Mouse (Mus musculus) testis, postnatal 10 days (tissue): ENCODE results near the gene Hephl1.

ENCODE experiments used
- DNase-seq: peaks from one replicate; pipeline ENCODE4 v3.0.0; 2021; ENCODE audit warnings: low spot score

The Hephl1 gene

DNA sequence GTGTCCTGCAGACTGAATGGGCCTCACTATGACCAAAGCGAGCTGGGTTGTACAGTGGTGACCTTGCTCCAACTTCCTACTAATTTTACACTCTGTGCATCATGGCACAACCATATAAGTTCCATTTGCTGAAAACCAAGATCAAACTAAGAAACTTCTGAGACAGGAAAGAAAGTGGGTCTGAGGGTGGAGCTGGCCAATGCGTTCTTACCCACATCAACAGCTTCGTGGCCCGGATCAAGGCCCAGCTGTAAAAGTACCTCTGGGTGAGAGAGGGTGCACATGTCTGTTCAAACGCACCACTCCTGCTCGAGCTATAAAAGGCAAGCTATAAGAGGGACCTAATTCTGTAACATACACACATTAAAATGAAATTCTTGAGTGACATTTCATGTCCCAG lies 51.9 kb downstream of the Hephl1 start:
- no peak for DNase-seq

DNA sequence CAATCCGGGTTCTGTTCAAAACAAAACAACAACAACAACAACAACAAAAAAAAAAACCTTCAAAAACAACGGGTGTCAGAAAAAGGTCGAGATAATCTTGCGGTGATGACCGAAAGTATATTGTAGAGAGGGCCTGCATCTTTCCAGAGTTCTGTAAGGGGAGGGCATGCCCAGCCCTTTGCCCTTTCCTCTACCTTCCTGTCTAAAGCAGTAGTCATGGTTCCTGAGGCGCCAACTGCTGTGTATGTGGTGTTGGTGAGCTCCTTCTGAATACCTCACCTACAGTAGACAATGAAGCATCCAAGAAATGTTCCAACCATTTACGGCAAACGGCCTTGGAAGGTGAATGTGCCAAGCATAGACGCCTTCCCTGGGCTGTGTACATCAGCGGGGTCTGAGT lies 66.2 kb downstream of the Hephl1 start:
- no peak for DNase-seq

DNA sequence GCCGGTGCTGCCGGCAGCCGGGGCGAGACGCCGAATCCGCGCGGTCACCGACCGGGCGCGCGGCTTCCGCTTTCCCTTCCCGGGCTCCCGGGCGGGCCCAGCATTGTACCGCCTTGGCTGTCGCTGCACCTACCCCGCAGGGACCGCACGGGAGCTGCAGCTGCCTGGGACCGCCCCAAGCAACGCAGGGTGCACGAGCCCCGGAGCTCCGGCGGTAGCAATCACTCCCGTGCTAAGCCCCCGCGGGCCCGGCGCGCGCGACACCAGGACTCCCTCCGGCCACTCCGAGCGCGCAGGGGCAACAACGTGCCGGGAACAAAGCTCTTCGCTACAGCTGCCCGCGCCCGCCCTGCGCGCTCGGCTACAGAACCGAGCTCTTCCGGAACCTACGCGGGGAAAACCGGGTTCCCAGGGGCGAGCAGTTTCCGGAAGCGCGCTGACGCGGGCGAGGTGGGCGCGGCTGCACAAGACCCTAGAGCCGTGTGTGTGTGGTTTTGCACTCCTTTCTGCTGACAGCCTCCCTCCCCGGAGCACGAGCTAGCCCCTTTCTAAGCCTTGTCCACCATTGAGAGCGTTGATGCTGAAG lies 66.7 kb downstream of the Hephl1 start, which contains the start of gene Panx1:
Panx1 (minus strand) TSS at position 395 of the 586 bp plus-strand sequence.
- peak; percentile 77 for DNase-seq

DNA sequence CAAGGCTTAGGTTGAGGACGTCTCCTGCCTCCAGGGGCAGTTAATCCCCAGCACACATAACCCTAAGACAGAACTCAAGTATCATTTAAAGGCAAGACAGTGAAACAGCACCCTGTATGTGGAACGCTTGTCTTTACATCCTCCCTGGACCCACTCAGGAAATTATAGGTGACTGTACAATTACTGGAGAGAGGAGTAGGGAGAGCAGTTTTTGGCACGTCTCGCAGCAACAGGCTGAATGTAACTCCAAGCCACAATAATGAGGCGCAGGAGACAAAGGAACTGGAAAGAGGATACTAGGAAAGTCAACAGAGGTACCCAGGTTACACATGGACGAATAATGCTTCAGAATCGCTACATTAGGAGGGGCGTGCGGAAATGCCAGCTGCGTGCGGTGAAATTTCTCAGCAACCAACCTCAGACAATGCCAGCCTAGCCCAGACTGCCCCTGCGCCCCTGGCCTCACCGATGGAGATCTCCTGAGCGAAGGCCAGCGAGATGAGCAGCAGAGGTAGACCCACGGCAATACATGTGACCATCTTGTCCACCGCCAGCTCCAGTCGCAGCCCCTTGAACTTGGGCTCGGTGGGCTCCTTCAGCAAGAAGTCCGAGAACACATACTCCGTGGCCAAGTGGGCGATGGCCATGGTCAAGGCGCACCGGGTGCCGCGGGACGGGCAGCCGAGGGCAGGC lies 67.4 kb downstream of the Hephl1 start:
- DNase-seq: no peak

DNA sequence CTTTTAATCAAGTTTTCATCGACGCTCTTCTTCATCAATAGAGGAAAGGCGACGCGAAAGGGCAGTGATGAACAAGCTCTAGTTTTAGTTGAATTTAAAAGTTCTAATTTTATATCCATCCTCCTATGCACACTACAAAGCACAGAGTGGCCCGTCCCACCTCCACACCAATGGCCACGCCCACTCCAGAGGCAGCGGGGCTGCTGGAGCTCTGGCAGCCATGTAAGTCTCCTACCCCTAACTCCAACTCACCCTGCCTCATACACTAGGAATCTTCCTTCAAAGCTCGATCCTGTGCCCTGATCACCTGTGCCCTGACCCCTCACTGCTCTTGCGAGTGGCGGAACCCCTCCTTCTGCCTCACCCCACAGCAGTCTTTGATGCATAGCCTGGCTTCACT lies 70.4 kb downstream of the Hephl1 start:
- no peak for DNase-seq

DNA sequence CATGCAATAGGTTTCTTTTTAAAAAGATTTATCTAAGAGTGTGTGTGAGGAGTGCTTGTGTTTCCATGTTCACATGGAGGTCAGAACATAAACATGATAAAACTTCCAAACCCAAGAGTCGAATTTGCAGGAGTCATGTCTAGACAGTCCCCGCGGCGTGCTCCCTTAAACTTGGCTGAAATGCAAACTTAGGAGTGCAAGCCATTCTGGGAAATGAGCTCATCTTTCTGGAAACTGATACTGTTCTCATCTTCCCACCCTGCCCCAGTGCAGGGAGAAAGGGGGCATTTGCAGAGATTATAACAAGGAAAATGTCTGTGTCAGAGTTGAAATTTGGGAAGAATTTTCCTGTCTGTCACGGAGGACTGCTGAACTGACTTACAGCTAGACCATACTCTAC lies 72.1 kb downstream of the Hephl1 start:
- no peak for DNase-seq

DNA sequence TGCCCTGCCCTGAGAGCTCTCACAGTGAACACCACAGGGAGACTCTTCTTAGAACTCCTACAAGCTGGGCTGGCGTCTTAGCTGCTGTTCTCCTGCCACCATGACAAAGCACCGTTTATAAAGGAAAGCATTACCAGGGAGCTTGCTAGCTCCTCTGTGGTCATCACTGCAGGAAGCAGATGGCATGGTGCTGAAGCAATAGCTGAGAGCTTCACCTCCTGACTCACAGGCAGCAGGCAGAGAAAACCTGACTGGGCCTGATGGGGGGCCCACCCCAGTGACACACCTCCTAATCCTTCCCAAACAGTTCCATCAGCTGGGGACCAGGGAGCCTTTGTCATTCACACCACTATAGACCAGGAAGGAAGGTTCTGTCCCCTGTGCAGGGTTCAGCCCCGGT lies 74.2 kb downstream of the Hephl1 start:
- no peak for DNase-seq

DNA sequence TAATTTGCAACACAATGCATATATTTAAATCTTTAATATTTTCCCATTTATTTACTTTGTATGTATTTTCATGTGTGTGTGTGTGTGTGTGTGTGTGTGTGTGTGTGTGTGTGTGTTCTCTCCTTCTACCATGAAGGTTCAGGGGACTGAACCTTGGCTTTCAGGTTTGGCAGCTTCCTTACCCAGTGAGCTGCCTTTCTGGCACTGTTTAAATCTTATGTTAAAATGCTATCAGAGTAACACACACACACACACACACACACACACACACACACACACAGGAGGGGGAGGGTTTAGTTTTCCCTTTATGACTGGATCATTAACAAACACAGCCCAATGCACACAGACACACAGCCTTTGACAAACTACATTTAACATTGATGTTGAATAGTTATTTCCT lies 74.7 kb downstream of the Hephl1 start:
- no peak for DNase-seq

DNA sequence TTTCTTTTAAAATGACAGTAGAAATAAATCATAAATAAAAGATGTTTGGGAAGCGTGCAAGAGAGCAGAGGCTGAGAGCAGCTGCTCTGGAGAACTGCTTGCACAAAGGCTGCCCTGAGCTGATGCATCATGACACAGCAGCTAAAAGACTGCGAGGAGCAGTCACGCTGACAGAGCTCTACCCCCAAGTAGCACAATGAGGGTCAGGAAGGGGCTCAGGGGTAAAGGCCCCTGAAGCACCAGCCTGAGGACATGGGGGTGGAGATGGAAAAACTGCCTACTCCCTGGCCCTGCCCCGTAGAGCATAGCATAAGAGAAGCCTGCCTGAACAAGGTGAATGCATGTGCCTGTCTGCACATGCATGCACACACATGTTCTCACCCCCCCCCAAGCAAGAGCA lies 75.1 kb downstream of the Hephl1 start:
- no peak for DNase-seq

DNA sequence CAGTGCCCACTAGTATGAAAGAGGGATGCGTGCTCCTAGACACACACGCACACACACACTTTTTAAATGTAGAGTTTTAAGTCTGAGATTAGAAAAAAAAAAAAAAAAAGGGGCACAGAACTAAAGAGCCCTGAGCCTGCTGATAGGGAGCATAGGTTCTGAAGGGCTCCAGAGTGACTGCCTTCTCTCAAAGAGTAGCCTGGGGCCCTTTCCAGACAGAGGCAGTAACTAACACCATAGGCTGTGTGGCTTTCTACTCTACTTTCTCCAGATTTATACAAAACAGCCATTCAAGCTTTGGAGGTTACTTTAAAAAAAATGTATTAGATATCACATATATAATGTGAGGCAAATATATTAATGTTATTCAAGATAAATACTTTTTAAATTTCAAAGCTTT lies 75.5 kb downstream of the Hephl1 start:
- no peak for DNase-seq

DNA sequence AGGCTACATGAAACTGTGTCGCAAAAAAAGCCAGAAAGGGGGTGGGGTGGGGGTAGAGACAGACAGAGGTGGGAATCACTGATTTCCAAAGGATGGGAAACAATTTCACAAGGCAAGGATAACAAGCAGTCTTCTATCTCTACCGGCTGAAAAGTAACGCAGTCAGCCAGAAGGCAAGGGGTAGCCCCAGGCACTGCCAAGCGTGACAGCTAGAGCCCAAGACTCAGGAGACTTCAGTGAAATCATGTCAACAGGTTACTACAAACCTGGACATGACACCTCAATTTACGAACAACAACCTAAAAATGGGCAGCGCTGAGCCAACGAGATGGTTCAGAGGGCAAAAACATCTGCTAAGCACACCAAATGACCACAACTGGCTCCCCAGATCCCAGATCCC lies 75.9 kb downstream of the Hephl1 start:
- no peak for DNase-seq

DNA sequence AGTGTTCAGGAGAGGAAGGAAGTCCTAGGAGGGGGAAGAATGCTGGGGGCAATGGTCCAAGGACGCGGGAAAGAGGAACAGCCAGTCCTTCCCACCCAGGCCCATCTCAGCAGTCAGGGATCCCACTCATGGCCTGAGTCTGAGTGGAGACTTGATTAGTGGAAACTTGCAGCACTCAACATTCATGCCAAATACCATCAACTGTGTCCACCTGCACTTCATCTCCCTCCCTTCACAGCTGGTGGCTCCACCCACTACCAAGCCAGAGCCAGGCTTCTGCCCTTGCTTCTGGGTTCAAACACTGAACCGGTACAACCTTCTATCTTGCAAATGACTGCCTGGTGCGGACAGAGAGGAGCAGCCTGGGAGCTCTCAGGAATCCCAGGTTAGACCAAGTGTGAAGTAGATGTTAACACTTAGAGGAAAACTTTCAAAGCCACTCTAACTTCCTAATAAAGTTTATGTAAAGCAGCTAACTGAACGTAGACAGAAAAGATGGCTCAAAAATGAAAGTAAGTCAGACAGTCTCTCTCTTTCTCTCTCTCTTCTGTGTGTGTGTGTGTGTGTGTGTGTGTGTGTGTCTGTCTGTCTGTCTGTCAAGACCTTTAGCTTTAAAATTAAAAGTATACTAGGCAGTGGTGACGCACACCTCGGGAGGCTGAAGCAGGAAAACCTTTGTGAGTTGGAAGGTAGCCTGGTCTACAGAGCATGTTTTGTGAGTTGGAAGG lies 77.2 kb downstream of the Hephl1 start:
- DNase-seq: peak; percentile 68

DNA sequence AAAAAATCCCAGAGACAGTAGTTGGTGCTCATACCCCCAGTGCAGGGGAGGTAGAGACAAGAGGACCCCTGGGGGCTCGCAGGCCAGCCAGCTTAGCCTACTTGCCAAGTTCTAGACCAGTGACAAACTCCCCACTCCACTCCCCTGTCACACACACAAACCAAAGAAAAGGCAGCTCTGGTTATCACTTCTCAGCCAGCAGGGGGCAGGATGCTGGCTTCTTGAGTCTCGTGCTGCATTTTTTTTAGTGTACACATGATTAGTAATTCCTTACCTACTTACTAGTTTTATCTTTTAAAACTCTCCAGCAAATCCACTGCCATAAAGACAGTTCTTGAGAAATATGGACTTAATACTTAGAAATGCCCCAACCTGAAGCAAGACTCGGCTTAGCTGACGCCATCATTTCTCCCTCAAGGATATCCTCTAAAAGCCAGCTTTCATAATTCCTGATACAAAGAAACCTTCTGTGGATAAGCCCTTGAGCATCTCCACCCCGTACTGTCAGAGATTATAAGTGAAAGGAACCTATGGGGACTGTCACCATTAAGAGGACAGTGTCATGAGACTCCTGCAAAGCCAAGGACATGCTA lies 78.2 kb downstream of the Hephl1 start:
- DNase-seq: peak; percentile 60

DNA sequence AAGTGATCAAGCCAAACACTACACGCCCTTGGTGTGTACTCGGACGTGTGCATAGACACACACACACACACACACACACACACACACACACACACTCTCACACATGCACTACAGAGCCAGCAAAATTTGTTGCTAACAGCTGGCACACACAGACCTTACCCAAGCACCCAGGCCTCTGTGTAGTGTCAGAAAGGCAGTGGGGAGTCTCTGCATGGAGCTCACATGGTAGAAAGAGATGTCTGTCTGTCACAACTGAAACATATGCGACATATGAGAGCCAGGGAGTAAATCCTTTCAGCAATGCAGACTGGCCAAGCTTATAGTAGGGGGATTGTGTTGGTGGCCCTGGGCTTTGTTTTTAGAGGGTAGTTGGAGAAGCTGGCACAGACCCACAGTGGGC lies 79.1 kb downstream of the Hephl1 start:
- no peak for DNase-seq

DNA sequence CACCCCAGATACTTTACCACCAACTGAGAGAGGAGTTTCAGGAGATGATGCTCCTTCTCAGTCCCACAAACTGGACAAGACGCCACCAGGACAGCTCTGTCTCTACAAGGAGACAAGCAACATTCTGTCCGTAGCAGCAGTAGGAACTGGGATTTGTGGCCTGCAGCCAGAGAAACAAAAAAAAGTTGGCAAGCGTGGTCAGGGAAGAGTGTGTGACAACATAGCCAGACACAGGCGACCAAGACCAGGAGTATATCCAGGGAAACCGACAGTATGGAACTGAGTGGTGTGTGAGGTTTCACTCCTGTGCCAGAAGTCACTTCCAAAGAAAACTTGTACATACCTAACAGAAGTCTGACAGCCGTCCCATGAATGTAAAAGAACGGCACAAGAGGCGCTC lies 81.1 kb downstream of the Hephl1 start:
- peak; percentile 75 for DNase-seq

DNA sequence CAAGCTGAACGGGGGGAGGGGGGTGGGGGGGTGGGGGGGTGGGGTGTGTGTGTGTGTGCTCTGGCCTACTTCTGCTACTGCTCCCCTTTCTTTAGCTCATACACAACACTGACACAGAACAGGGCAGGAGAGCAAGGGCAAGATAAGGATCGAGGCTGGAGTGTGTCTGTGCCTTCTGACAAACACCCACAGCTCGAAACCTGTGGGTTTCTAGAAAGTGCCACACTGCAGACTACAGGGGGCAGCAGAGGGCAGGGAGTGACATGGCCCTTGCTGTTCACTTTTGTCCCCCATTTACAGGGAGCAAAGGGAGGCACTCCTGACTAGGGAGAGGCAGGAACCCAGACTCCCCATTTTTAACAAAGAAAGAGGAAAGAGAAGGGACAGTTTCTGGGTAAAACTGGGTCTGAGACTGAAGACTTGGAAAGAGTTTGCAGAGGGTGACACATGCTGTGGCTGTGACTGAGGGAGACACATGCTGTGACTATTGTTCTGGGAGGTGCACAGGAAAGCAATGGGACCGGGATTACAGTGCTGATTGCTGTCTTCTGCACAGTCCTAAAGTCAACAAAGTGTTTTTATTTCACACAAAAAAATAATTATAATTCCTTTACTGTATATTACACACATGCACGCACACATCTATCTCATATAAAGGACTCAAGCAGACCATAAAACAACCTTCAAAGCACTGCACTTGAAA lies 82.7 kb downstream of the Hephl1 start:
- peak; percentile 80 for DNase-seq

DNA sequence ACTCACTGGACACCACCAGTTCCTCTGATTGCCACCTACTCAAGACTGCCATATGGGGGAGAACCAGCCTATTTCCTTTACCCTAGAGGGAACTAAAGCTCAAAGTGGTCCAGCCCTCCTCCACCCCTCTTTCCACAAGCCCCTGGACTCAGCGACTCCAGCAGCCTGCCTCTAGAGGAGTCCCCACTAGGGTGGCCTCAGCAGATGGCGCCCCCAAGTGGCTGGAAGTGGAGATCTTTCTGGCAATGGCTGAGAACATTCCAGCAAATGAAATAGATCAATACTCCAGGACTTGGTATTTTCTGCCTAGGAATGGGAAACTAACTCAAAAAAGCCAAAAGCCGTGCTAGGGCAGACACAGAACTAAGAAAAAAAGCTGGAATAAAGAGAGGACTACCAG lies 84.2 kb downstream of the Hephl1 start:
- DNase-seq: no peak

DNA sequence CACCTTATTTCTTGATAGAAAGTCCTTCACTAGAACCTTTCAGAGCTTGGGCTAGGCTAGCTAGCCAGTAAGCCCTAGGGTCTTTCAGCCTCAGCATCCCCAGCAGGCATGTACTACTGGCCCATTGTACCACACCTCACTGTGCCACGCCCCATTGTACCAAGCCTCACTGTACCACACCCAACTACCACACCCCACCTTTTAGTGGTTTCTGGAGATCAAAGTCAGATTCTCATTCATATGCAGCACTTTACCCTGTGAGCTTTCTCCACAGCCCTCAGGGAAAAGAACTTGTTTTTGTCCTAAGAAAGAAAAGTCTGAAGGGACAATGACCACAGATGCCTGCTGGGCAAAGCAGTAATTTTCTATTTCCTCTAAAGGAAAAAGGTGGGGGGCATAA lies 88.9 kb downstream of the Hephl1 start:
- no peak for DNase-seq

DNA sequence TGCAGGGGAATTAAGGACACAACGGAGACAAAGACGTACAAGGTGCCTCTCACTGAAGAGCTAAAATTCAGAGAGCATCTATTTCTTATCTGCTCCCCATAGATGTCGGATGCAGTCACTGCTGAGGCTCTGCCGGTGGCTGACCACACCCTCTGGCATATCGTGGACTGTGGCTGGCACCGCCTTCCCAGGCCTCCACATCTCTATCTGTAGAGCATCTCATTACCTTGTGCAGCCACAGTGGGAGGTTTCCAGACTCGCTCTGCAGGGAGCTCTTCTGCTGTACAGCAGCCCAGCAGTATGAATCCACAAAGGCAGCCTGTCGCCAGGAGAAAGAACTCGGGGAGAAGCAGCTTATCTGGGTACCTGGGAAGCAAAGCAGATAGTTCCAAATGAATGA lies 90.8 kb downstream of the Hephl1 start:
- DNase-seq: no peak

DNA sequence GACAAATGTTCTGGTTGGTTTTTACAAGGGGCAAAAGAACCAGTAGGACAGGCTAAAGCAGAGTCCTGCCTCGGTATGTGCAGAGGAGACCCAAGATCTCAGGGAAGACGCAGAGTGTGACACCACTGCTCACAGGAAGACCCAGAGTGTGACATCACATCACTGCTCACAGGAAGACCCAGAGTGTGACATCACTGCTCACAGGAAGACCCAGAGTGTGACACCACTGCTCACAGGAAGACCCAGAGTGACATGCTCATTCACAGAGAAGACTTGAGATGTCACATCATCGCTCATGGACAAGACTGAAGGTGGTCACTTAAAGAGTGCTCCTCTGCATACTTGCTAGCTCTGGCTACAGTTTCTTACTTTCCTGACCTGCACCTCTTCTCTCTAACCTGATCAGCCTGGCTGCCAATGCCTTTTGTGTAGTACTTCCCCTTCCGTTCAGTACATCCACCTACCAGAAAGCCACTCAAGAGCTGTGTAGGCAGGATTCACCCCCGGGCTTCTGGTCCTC lies 91.3 kb downstream of the Hephl1 start:
- no peak for DNase-seq

DNA sequence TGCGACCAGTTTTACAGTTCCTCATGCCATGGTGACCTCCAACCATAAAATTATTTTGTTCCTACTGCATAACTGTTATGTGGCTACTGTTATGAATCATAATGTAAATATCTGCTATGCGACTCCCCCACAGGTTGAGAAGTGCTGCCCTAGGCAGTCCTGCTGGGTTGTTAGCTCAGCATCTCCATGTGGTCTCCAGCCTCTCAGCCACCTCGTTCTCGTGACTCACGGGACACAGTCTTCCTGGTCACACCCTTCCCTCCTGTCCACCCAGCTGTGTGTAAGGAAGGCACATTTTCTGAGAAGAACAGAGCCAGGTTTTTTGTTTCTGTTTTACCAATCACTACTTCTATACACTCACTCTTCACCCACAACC lies 93.2 kb downstream of the Hephl1 start:
- no peak for DNase-seq
